Mouse (Mus musculus): ENCODE measurements around the gene Txnrd1. TPM values are rescaled to one million over a fixed set of nuclear protein-coding genes. Genes with fewer than 3 reads are reported as not detected.
A peak's percentile ranks its signal among the peaks of the same experiment; 100 is the strongest.

The Txnrd1 gene
- polyA plus RNA-seq, 1 experiment from 2014 or later: 124 TPM

- H3K27me3 ChIP-seq (replicated peaks; ENCODE audit: control insufficient read depth, insufficient read depth, low read length): no peaks in the 10 kb centered on the region
- no peak overlapping the region for H3K27ac ChIP-seq (ENCODE audit: low read depth)
- peaks cover 27% of the 10 kb centered on the region for H3K36me3 ChIP-seq (ENCODE audit: control insufficient read depth, insufficient read depth, low read length)
- no peak for DNase-seq (ENCODE audit: low spot score)
- H3K4me3 ChIP-seq (ENCODE audit: low read depth, low read length): no peak overlapping the region
- no peaks in the 10 kb centered on the region for H3K4me1 ChIP-seq (replicated peaks; ENCODE audit: control insufficient read depth, insufficient read depth, low read length)
- H3K9me3 ChIP-seq (ENCODE audit: control insufficient read depth, low read length): no peaks in the 10 kb centered on the region
- ATAC-seq (replicated peaks; ENCODE audit: low FRiP score, low TSS enrichment, low read depth): no peak
- no peak overlapping the region for H3K4me2 ChIP-seq (ENCODE audit: low read length)
- H3K9ac ChIP-seq (ENCODE audit: low read length): no peak overlapping the region
- 35% methylated on average over 7 of the region's 7 CpGs for WGBS
These were observed 66.8 kb downstream of the Txnrd1 start for GRCm38 (mm10) chr10:82900546-82900945.

- no peak overlapping the region for H3K4me3 ChIP-seq (ENCODE audit: low read depth, low read length)
- no peaks in the 10 kb centered on the region for H3K27me3 ChIP-seq (replicated peaks; ENCODE audit: control insufficient read depth, insufficient read depth, low read length)
- DNase-seq (ENCODE audit: low spot score): peak; percentile 96
- H3K36me3 ChIP-seq (ENCODE audit: control insufficient read depth, insufficient read depth, low read length): peaks cover 19% of the 10 kb centered on the region
- ATAC-seq (replicated peaks; ENCODE audit: low FRiP score, low TSS enrichment, low read depth): peak; percentile 53
- no peaks in the 10 kb centered on the region for H3K4me1 ChIP-seq (replicated peaks; ENCODE audit: control insufficient read depth, insufficient read depth, low read length)
- no peaks in the 10 kb centered on the region for H3K9me3 ChIP-seq (ENCODE audit: control insufficient read depth, low read length)
- 4% methylated on average over 7 of the region's 7 CpGs for WGBS
- no peak overlapping the region for H3K4me2 ChIP-seq (ENCODE audit: low read length)
- no peak overlapping the region for H3K9ac ChIP-seq (ENCODE audit: low read length)
- H3K27ac ChIP-seq (ENCODE audit: low read depth): no peak overlapping the region
These were observed 67.7 kb downstream of the Txnrd1 start for GRCm38 (mm10) chr10:82901436-82901835.

DNA sequence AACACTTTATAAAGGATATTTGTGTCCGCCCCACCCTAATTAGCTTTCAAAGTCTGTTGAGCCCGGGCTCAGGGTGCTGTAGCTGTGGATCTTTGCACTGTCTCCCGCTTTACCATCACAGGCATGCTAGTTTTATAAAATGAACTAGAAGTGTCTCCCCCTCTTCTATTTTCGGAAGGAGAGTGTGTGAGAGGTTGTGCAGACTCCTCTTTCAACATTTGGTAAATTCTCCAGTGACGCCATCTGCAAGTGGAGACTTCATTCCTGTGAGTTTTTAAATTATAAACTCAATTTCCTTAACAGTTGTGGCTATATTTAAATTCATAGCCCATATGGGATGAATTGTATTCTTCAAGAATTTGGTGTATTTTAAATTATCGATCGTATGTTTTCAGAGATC lies 74.8 kb downstream of the Txnrd1 start:
- no peaks in the 10 kb centered on the region for H3K9me3 ChIP-seq (ENCODE audit: control insufficient read depth, low read length)
- no peak overlapping the region for H3K4me2 ChIP-seq (ENCODE audit: low read length)
- 85% methylated on average over 7 of the region's 7 CpGs for WGBS
- no peak for ATAC-seq (replicated peaks; ENCODE audit: low FRiP score, low TSS enrichment, low read depth)
- H3K36me3 ChIP-seq (ENCODE audit: control insufficient read depth, insufficient read depth, low read length): no peaks in the 10 kb centered on the region
- no peak overlapping the region for H3K9ac ChIP-seq (ENCODE audit: low read length)
- no peak for DNase-seq (ENCODE audit: low spot score)
- no peak overlapping the region for H3K4me3 ChIP-seq (ENCODE audit: low read depth, low read length)
- H3K27me3 ChIP-seq (replicated peaks; ENCODE audit: control insufficient read depth, insufficient read depth, low read length): no peaks in the 10 kb centered on the region
- no peaks in the 10 kb centered on the region for H3K4me1 ChIP-seq (replicated peaks; ENCODE audit: control insufficient read depth, insufficient read depth, low read length)
- H3K27ac ChIP-seq (ENCODE audit: low read depth): no peak overlapping the region

GRCm38 (mm10) chr10:82909382-82909781 lies 75.6 kb downstream of the Txnrd1 start:
- no peak overlapping the region for H3K27ac ChIP-seq (ENCODE audit: low read depth)
- H3K4me3 ChIP-seq (ENCODE audit: low read depth, low read length): no peak overlapping the region
- WGBS: 18% methylated on average over 9 of the region's 9 CpGs
- no peaks in the 10 kb centered on the region for H3K9me3 ChIP-seq (ENCODE audit: control insufficient read depth, low read length)
- H3K9ac ChIP-seq (ENCODE audit: low read length): no peak overlapping the region
- ATAC-seq (replicated peaks; ENCODE audit: low FRiP score, low TSS enrichment, low read depth): no peak
- DNase-seq (ENCODE audit: low spot score): peak; percentile 88
- H3K4me1 ChIP-seq (replicated peaks; ENCODE audit: control insufficient read depth, insufficient read depth, low read length): no peaks in the 10 kb centered on the region
- no peak overlapping the region for H3K4me2 ChIP-seq (ENCODE audit: low read length)
- H3K36me3 ChIP-seq (ENCODE audit: control insufficient read depth, insufficient read depth, low read length): no peaks in the 10 kb centered on the region
- no peaks in the 10 kb centered on the region for H3K27me3 ChIP-seq (replicated peaks; ENCODE audit: control insufficient read depth, insufficient read depth, low read length)

- Histone ChIP-seq H3K27me3 (replicated peaks; ENCODE audit: control insufficient read depth, insufficient read depth, low read length) (no peaks in the 10 kb centered on the region), H3K9me3 (ENCODE audit: control insufficient read depth, low read length) (no peaks in the 10 kb centered on the region), H3K9ac (ENCODE audit: low read length) (no peak overlapping the region), H3K4me1 (replicated peaks; ENCODE audit: control insufficient read depth, insufficient read depth, low read length) (no peaks in the 10 kb centered on the region), H3K4me2 (ENCODE audit: low read length) (no peak overlapping the region), H3K4me3 (ENCODE audit: low read depth, low read length) (no peak overlapping the region), H3K36me3 (ENCODE audit: control insufficient read depth, insufficient read depth, low read length) (no peaks in the 10 kb centered on the region), H3K27ac (ENCODE audit: low read depth) (no peak overlapping the region)
- DNase-seq (ENCODE audit: low spot score) (no peak), ATAC-seq (replicated peaks; ENCODE audit: low FRiP score, low TSS enrichment, low read depth) (no peak)
- 83% methylated on average over 3 of the region's 3 CpGs for WGBS
These were observed 76.4 kb downstream of the Txnrd1 start for GRCm38 (mm10) chr10:82910198-82910597.

DNA sequence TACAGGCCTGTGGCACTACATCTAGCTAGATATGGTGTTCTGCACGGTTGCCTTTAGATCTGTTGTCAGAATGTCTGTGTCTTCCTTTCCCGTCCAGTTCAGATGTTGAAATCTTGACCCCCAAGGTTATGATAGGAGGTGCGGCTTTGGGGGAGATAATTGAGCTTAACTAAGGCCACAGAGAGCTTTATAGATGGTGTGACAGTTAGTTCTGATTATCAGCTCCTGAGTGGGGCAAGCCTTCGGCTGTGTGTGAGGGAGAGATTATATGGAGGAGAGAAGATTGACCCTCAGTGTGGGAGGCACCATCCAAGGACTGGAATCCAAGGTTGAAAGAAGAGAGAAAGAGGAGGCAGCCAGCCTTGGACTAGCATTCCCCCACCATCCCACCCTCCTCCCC lies 79.5 kb downstream of the Txnrd1 start:
- no peak overlapping the region for H3K4me2 ChIP-seq (ENCODE audit: low read length)
- H3K4me1 ChIP-seq (replicated peaks; ENCODE audit: control insufficient read depth, insufficient read depth, low read length): no peaks in the 10 kb centered on the region
- no peak overlapping the region for H3K27ac ChIP-seq (ENCODE audit: low read depth)
- H3K9me3 ChIP-seq (ENCODE audit: control insufficient read depth, low read length): no peaks in the 10 kb centered on the region
- no peak overlapping the region for H3K9ac ChIP-seq (ENCODE audit: low read length)
- DNase-seq (ENCODE audit: low spot score): no peak
- H3K4me3 ChIP-seq (ENCODE audit: low read depth, low read length): no peak overlapping the region
- no peak for ATAC-seq (replicated peaks; ENCODE audit: low FRiP score, low TSS enrichment, low read depth)
- no peaks in the 10 kb centered on the region for H3K36me3 ChIP-seq (ENCODE audit: control insufficient read depth, insufficient read depth, low read length)
- WGBS: 67% methylated on average over 4 of the region's 4 CpGs
- no peaks in the 10 kb centered on the region for H3K27me3 ChIP-seq (replicated peaks; ENCODE audit: control insufficient read depth, insufficient read depth, low read length)

GRCm38 (mm10) chr10:82913772-82914171 lies 80.0 kb downstream of the Txnrd1 start:
- H3K9me3 ChIP-seq (ENCODE audit: control insufficient read depth, low read length): no peaks in the 10 kb centered on the region
- H3K4me1 ChIP-seq (replicated peaks; ENCODE audit: control insufficient read depth, insufficient read depth, low read length): no peaks in the 10 kb centered on the region
- no peak overlapping the region for H3K27ac ChIP-seq (ENCODE audit: low read depth)
- no peak overlapping the region for H3K4me3 ChIP-seq (ENCODE audit: low read depth, low read length)
- ATAC-seq (replicated peaks; ENCODE audit: low FRiP score, low TSS enrichment, low read depth) (no peak), DNase-seq (ENCODE audit: low spot score) (no peak)
- H3K27me3 ChIP-seq (replicated peaks; ENCODE audit: control insufficient read depth, insufficient read depth, low read length): no peaks in the 10 kb centered on the region
- no peaks in the 10 kb centered on the region for H3K36me3 ChIP-seq (ENCODE audit: control insufficient read depth, insufficient read depth, low read length)
- H3K9ac ChIP-seq (ENCODE audit: low read length): no peak overlapping the region
- WGBS: 83% methylated on average over 6 of the region's 6 CpGs
- no peak overlapping the region for H3K4me2 ChIP-seq (ENCODE audit: low read length)

DNA sequence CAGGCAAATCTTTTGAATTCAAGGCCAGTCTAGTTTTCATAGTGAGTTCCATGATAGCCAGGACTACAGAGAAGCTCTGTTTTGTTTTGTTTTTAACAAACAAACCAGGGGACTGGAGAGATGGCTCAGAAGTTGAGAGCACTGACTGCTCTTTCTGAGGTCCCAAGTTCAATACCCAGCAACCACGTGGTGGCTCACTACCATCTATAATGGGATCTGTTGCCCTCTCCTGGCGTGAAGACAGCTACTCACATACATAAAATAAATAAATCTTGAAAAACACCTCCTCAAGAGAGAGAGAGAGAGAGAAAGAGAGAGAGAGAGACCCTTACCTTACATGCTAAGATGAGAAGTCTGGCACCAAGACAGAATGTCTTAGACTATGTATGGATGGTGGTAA lies 84.9 kb downstream of the Txnrd1 start:
- ATAC-seq (replicated peaks; ENCODE audit: low FRiP score, low TSS enrichment, low read depth): no peak
- 63% methylated on average over 2 of the region's 2 CpGs for WGBS
- DNase-seq (ENCODE audit: low spot score): no peak
- H3K9me3 ChIP-seq (ENCODE audit: control insufficient read depth, low read length): no peaks in the 10 kb centered on the region
- no peak overlapping the region for H3K27ac ChIP-seq (ENCODE audit: low read depth)
- no peak overlapping the region for H3K4me2 ChIP-seq (ENCODE audit: low read length)
- no peak overlapping the region for H3K4me3 ChIP-seq (ENCODE audit: low read depth, low read length)
- H3K27me3 ChIP-seq (replicated peaks; ENCODE audit: control insufficient read depth, insufficient read depth, low read length): no peaks in the 10 kb centered on the region
- H3K9ac ChIP-seq (ENCODE audit: low read length): no peak overlapping the region
- no peaks in the 10 kb centered on the region for H3K36me3 ChIP-seq (ENCODE audit: control insufficient read depth, insufficient read depth, low read length)
- H3K4me1 ChIP-seq (replicated peaks; ENCODE audit: control insufficient read depth, insufficient read depth, low read length): no peaks in the 10 kb centered on the region

GRCm38 (mm10) chr10:82919404-82919980 lies 85.7 kb downstream of the Txnrd1 start:
- H3K9me3 ChIP-seq (ENCODE audit: control insufficient read depth, low read length): no peaks in the 10 kb centered on the region
- ATAC-seq (replicated peaks; ENCODE audit: low FRiP score, low TSS enrichment, low read depth) (no peak), DNase-seq (ENCODE audit: low spot score) (no peak)
- no peak overlapping the region for H3K4me2 ChIP-seq (ENCODE audit: low read length)
- no peak overlapping the region for H3K27ac ChIP-seq (ENCODE audit: low read depth)
- H3K36me3 ChIP-seq (ENCODE audit: control insufficient read depth, insufficient read depth, low read length): no peaks in the 10 kb centered on the region
- 92% methylated on average over 4 of the region's 4 CpGs for WGBS
- H3K4me1 ChIP-seq (replicated peaks; ENCODE audit: control insufficient read depth, insufficient read depth, low read length): no peaks in the 10 kb centered on the region
- H3K27me3 ChIP-seq (replicated peaks; ENCODE audit: control insufficient read depth, insufficient read depth, low read length): no peaks in the 10 kb centered on the region
- no peak overlapping the region for H3K4me3 ChIP-seq (ENCODE audit: low read depth, low read length)
- H3K9ac ChIP-seq (ENCODE audit: low read length): no peak overlapping the region

All from intestine, embryonic 14.5 days (tissue).